Mouse (Mus musculus): ENCODE results near the gene Pkd1.

DNA sequence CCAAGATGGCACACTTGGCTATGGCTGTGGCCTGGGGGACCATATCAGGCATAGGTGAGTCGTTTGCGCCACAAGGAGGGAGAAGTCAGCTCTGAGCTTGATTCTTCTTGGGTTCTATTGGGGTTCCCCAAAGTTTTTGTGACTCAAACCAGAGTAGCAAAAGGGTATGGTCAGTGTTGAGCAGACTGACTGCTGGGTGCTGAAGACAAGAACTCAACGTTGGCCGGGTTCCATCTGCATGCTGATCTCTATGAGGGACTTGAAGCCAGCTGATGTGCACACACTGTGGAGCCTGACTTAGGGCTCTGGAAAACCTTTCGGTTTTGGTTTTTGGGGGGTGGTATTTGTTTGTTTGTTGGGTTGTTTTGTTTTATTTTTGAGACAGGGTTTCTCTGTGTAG is 86.1 kb downstream of the Pkd1 start:
- TF ChIP-seq CTCF (conservative IDR thresholded peaks at IDR 0.05; ENCODE audit: insufficient read depth, insufficient read length, low read depth, low read length), result no peak
- TF ChIP-seq POLR2A (IDR thresholded peaks at IDR 0.05; ENCODE audit: low read depth, low read length), result no peak

All from kidney, adult 2 months (tissue).